Mouse (Mus musculus) forebrain, embryonic 12.5 days (tissue): ENCODE results near the gene Fam19a5. TPM values are rescaled to one million over a fixed set of nuclear protein-coding genes. Genes with fewer than 3 reads are reported as not detected.

Experiments
- ATAC-seq: fragments of 200-750 bp; cut with Nextera tagmentation; 2 replicates; pipeline ENCODE4 v1.8.0; 2017; ENCODE audit warnings: moderate TSS enrichment; ENCODE audit not compliant: low FRiP score
- H3K27ac ChIP-seq: fragments of 300-500 bp; sonication (generic); 2 replicates; pipeline ENCODE4 v1.5.1; 2016; ENCODE audit warnings: mild to moderate bottlenecking
- H3K27me3 ChIP-seq: fragments of 300-500 bp; sonication (generic); 2 replicates; pipeline ENCODE4 v1.6.1; 2016; ENCODE audit warnings: mild to moderate bottlenecking
- H3K36me3 ChIP-seq: fragments of 300-500 bp; sonication (generic); replicated peaks from 2 replicates; pipeline ENCODE4 v1.6.1; 2016; ENCODE audit warnings: mild to moderate bottlenecking
- H3K4me1 ChIP-seq: fragments of 300-500 bp; sonication (generic); 2 replicates; pipeline ENCODE4 v1.6.1; 2016
- H3K4me2 ChIP-seq: fragments of 300-500 bp; sonication (generic); 2 replicates; pipeline ENCODE4 v1.6.1; 2016; ENCODE audit warnings: mild to moderate bottlenecking, moderate library complexity
- H3K4me3 ChIP-seq: fragments of 300-500 bp; sonication (generic); replicated peaks from 2 replicates; pipeline ENCODE4 v1.5.1; 2016; ENCODE audit warnings: mild to moderate bottlenecking
- H3K9ac ChIP-seq: fragments of 300-500 bp; sonication (generic); 2 replicates; pipeline ENCODE4 v1.6.1; 2016; ENCODE audit warnings: mild to moderate bottlenecking
- H3K9me3 ChIP-seq: fragments of 300-500 bp; sonication (generic); 2 replicates; pipeline ENCODE4 v1.6.1; 2016
- WGBS: fragments of 180-500 bp; shearing (Covaris S2); methylation state at CpG from one replicate; pipeline ENCODE4 v1.1.7; 2016; 5-methylcytosine and 5-hydroxymethylcytosine counted together
- polyA plus RNA-seq: library from polyadenylated mRNA; unstranded; fragments of >200 nt; fragmentation: Nextera tagmentation; extraction: Ambion mirVana; gene quantifications from 2 replicates; pipeline ENCODE4 v1.2.1, GENCODE M21; 2016

The Fam19a5 gene
- polyA plus RNA-seq, 1 experiment from 2014 or later: 8.9 TPM

GRCm38 (mm10) chr15:87686415-87687040 lies 142.4 kb downstream of the Fam19a5 start:
- Histone ChIP-seq H3K9ac (no peak overlapping the region), H3K27ac (0 out of 2 replicates have a peak overlapping the region, but pooled peaks have one; percentile 42), H3K4me3 (no peak overlapping the region), H3K9me3 (no peaks in the 10 kb centered on the region), H3K4me1 (peaks cover 12% of the 10 kb centered on the region), H3K36me3 (no peaks in the 10 kb centered on the region), H3K27me3 (no peaks in the 10 kb centered on the region), H3K4me2 (no peak overlapping the region)
- WGBS: 71% methylated on average over 10 of the region's 10 CpGs
- ATAC-seq: no peak; the same call in 1 of the 2 replicates

GRCm38 (mm10) chr15:87691271-87691955 lies 147.3 kb downstream of the Fam19a5 start:
- Histone ChIP-seq H3K27me3 (no peaks in the 10 kb centered on the region), H3K36me3 (peaks cover 3% of the 10 kb centered on the region; the same call in 1 of the 2 replicates), H3K4me2 (no peak overlapping the region), H3K9me3 (no peaks in the 10 kb centered on the region), H3K9ac (no peak overlapping the region), H3K4me3 (no peak overlapping the region), H3K4me1 (peaks cover 6% of the 10 kb centered on the region), H3K27ac (no peak overlapping the region)
- WGBS: 92% methylated on average over 15 of the region's 15 CpGs
- ATAC-seq: no peak

- ATAC-seq: no peak
These were observed 147.9 kb downstream of the Fam19a5 start for GRCm38 (mm10) chr15:87691958-87692357.

GRCm38 (mm10) chr15:87692394-87692793 lies 148.3 kb downstream of the Fam19a5 start:
- H3K4me3 ChIP-seq: no peak overlapping the region
- H3K9ac ChIP-seq: no peak overlapping the region
- H3K36me3 ChIP-seq: peaks cover 3% of the 10 kb centered on the region; the same call in 1 of the 2 replicates
- H3K27me3 ChIP-seq: no peaks in the 10 kb centered on the region
- no peaks in the 10 kb centered on the region for H3K9me3 ChIP-seq
- H3K27ac ChIP-seq: no peak overlapping the region
- peaks cover 1% of the 10 kb centered on the region; the same call in 1 of the 2 replicates for H3K4me1 ChIP-seq
- H3K4me2 ChIP-seq: no peak overlapping the region
- WGBS: 95% methylated on average over 7 of the region's 7 CpGs
- ATAC-seq: no peak

More at GRCm38 (mm10) chr15:87691958-87692357, 147.9 kb downstream of the Fam19a5 start:
- H3K27me3 ChIP-seq: no peaks in the 10 kb centered on the region
- peaks cover 3% of the 10 kb centered on the region; the same call in 1 of the 2 replicates for H3K36me3 ChIP-seq
- no peaks in the 10 kb centered on the region for H3K9me3 ChIP-seq
- 0 out of 2 replicates have a peak, but pooled peaks cover under 1% of the 10 kb centered on the region for H3K4me1 ChIP-seq
- WGBS: 88% methylated on average over 4 of the region's 4 CpGs
- H3K27ac ChIP-seq: no peak overlapping the region
- H3K9ac ChIP-seq: no peak overlapping the region
- no peak overlapping the region for H3K4me2 ChIP-seq
- H3K4me3 ChIP-seq: no peak overlapping the region

- Histone ChIP-seq H3K4me1 (peaks cover 6% of the 10 kb centered on the region; the same call in 1 of the 2 replicates), H3K27me3 (no peaks in the 10 kb centered on the region), H3K27ac (no peak overlapping the region), H3K9me3 (no peaks in the 10 kb centered on the region), H3K4me3 (no peak overlapping the region), H3K9ac (no peak overlapping the region), H3K4me2 (no peak overlapping the region), H3K36me3 (peaks cover 3% of the 10 kb centered on the region; the same call in 1 of the 2 replicates)
- ATAC-seq: no peak
- WGBS: 89% methylated on average over 4 of the region's 4 CpGs
These were observed 148.9 kb downstream of the Fam19a5 start for GRCm38 (mm10) chr15:87692865-87693513.

- peaks cover 13% of the 10 kb centered on the region; the same call in 1 of the 2 replicates for H3K36me3 ChIP-seq
- H3K9me3 ChIP-seq: 0 out of 2 replicates have a peak, but pooled peaks cover 6% of the 10 kb centered on the region
- ATAC-seq: no peak
- peaks cover 14% of the 10 kb centered on the region for H3K4me1 ChIP-seq
- WGBS: 85% methylated on average over 13 of the region's 13 CpGs
- H3K4me2 ChIP-seq: no peak overlapping the region
- no peaks in the 10 kb centered on the region for H3K27me3 ChIP-seq
- H3K9ac ChIP-seq: no peak overlapping the region
- no peak overlapping the region for H3K27ac ChIP-seq
- no peak overlapping the region for H3K4me3 ChIP-seq
These were observed 153.4 kb downstream of the Fam19a5 start for GRCm38 (mm10) chr15:87697433-87697996.

- peaks cover 13% of the 10 kb centered on the region; the same call in 1 of the 2 replicates for H3K36me3 ChIP-seq
- H3K4me1 ChIP-seq: peaks cover 14% of the 10 kb centered on the region
- H3K9me3 ChIP-seq: 0 out of 2 replicates have a peak, but pooled peaks cover 6% of the 10 kb centered on the region
- H3K27me3 ChIP-seq: no peaks in the 10 kb centered on the region
- H3K9ac ChIP-seq: no peak overlapping the region
- ATAC-seq: 0 out of 2 replicates have a peak, but pooled peaks have one; percentile 20
- no peak overlapping the region for H3K27ac ChIP-seq
- 69% methylated on average over 14 of the region's 14 CpGs for WGBS
- H3K4me2 ChIP-seq: no peak overlapping the region
- no peak overlapping the region for H3K4me3 ChIP-seq
These were observed 154.6 kb downstream of the Fam19a5 start for GRCm38 (mm10) chr15:87698562-87699320.

GRCm38 (mm10) chr15:87702821-87703220 lies 158.7 kb downstream of the Fam19a5 start:
- no peak for ATAC-seq
- Histone ChIP-seq H3K27me3 (no peaks in the 10 kb centered on the region), H3K36me3 (peaks cover 10% of the 10 kb centered on the region; the same call in 1 of the 2 replicates), H3K27ac (no peak overlapping the region), H3K9ac (no peak overlapping the region), H3K4me3 (no peak overlapping the region), H3K9me3 (0 out of 2 replicates have a peak, but pooled peaks cover 6% of the 10 kb centered on the region), H3K4me1 (peaks cover 8% of the 10 kb centered on the region), H3K4me2 (no peak overlapping the region)
- 100% methylated on average over 1 of the region's 1 CpGs for WGBS

GRCm38 (mm10) chr15:87703334-87703733 lies 159.2 kb downstream of the Fam19a5 start:
- H3K36me3 ChIP-seq: peaks cover 10% of the 10 kb centered on the region; the same call in 1 of the 2 replicates
- WGBS: 85% methylated on average over 3 of the region's 3 CpGs
- peaks cover 7% of the 10 kb centered on the region; the same call in 1 of the 2 replicates for H3K4me1 ChIP-seq

GRCm38 (mm10) chr15:87711790-87712189 lies 167.7 kb downstream of the Fam19a5 start:
- Histone ChIP-seq H3K9me3 (no peaks in the 10 kb centered on the region), H3K4me2 (no peak overlapping the region), H3K9ac (no peak overlapping the region), H3K4me1 (0 out of 2 replicates have a peak, but pooled peaks cover 6% of the 10 kb centered on the region), H3K27me3 (no peaks in the 10 kb centered on the region), H3K27ac (no peak overlapping the region), H3K36me3 (no peaks in the 10 kb centered on the region), H3K4me3 (no peak overlapping the region)
- no peak for ATAC-seq
- WGBS: 82% methylated on average over 4 of the region's 4 CpGs

More at GRCm38 (mm10) chr15:87703334-87703733, 159.2 kb downstream of the Fam19a5 start:
- H3K4me2 ChIP-seq: no peak overlapping the region
- no peak for ATAC-seq
- H3K27ac ChIP-seq: no peak overlapping the region
- 0 out of 2 replicates have a peak, but pooled peaks cover 6% of the 10 kb centered on the region for H3K9me3 ChIP-seq
- no peak overlapping the region for H3K4me3 ChIP-seq
- no peak overlapping the region for H3K9ac ChIP-seq
- H3K27me3 ChIP-seq: no peaks in the 10 kb centered on the region

GRCm38 (mm10) chr15:87712221-87712620 lies 168.1 kb downstream of the Fam19a5 start:
- Histone ChIP-seq H3K4me2 (no peak overlapping the region), H3K27ac (no peak overlapping the region), H3K27me3 (no peaks in the 10 kb centered on the region), H3K4me3 (no peak overlapping the region), H3K4me1 (0 out of 2 replicates have a peak, but pooled peaks cover 6% of the 10 kb centered on the region), H3K36me3 (no peaks in the 10 kb centered on the region), H3K9ac (no peak overlapping the region), H3K9me3 (no peaks in the 10 kb centered on the region)
- no peak for ATAC-seq
- 67% methylated on average over 8 of the region's 8 CpGs for WGBS
